Mouse (Mus musculus) embryonic facial prominence, embryonic 15.5 days (tissue): Measurements from ENCODE around the gene Gpbp1l1. TPM values are rescaled to one million over a fixed set of nuclear protein-coding genes. Genes with fewer than 3 reads are reported as not detected.
A peak's percentile ranks its signal among the peaks of the same experiment; 100 is the strongest.

Source experiments
- ATAC-seq: fragments of 200-750 bp; cut with Nextera tagmentation; 2 replicates; pipeline ENCODE4 v1.8.0; 2017; ENCODE audit warnings: low read depth, moderate TSS enrichment; ENCODE audit not compliant: insufficient number of reproducible peaks, low FRiP score, low TSS enrichment
- H3K27ac ChIP-seq: fragments of 300-500 bp; sonication (generic); replicated peaks from 2 replicates; pipeline ENCODE4 v1.5.1; 2015; ENCODE audit warnings: mild to moderate bottlenecking, inconsistent platforms
- H3K27me3 ChIP-seq: fragments of 300-500 bp; sonication (generic); 2 replicates; pipeline ENCODE4 v1.6.1; 2015; ENCODE audit warnings: inconsistent platforms
- H3K36me3 ChIP-seq: fragments of 300-500 bp; sonication (generic); 2 replicates; pipeline ENCODE4 v1.6.1; 2015; ENCODE audit warnings: mild to moderate bottlenecking, inconsistent platforms
- H3K4me1 ChIP-seq: fragments of 300-500 bp; sonication (generic); 2 replicates; pipeline ENCODE4 v1.6.1; 2015; ENCODE audit warnings: inconsistent platforms
- H3K4me2 ChIP-seq: fragments of 300-500 bp; sonication (generic); replicated peaks from 2 replicates; pipeline ENCODE4 v1.6.1; 2015; ENCODE audit warnings: mild to moderate bottlenecking, inconsistent platforms
- H3K4me3 ChIP-seq: fragments of 300-500 bp; sonication (generic); replicated peaks from 2 replicates; pipeline ENCODE4 v1.5.1; 2015; ENCODE audit warnings: mild to moderate bottlenecking, inconsistent platforms
- H3K9ac ChIP-seq: fragments of 300-500 bp; sonication (generic); 2 replicates; pipeline ENCODE4 v1.6.1; 2015; ENCODE audit warnings: inconsistent platforms
- H3K9me3 ChIP-seq: fragments of 300-500 bp; sonication (generic); replicated peaks from 2 replicates; pipeline ENCODE4 v1.6.1; 2016; ENCODE audit warnings: inconsistent platforms
- WGBS: fragments of 180-500 bp; shearing (Covaris S2); methylation state at CpG from one replicate; pipeline ENCODE4 v1.1.7; 2015; 5-methylcytosine and 5-hydroxymethylcytosine counted together
- polyA plus RNA-seq: library from polyadenylated mRNA; unstranded; fragments of >200 nt; fragmentation: Nextera tagmentation; extraction: Ambion mirVana; gene quantifications from 2 replicates; pipeline ENCODE4 v1.2.1, GENCODE M21; 2015

Gpbp1l1 gene
- polyA plus RNA-seq: 29.7 and 31.4 TPM in 2 replicates

DNA sequence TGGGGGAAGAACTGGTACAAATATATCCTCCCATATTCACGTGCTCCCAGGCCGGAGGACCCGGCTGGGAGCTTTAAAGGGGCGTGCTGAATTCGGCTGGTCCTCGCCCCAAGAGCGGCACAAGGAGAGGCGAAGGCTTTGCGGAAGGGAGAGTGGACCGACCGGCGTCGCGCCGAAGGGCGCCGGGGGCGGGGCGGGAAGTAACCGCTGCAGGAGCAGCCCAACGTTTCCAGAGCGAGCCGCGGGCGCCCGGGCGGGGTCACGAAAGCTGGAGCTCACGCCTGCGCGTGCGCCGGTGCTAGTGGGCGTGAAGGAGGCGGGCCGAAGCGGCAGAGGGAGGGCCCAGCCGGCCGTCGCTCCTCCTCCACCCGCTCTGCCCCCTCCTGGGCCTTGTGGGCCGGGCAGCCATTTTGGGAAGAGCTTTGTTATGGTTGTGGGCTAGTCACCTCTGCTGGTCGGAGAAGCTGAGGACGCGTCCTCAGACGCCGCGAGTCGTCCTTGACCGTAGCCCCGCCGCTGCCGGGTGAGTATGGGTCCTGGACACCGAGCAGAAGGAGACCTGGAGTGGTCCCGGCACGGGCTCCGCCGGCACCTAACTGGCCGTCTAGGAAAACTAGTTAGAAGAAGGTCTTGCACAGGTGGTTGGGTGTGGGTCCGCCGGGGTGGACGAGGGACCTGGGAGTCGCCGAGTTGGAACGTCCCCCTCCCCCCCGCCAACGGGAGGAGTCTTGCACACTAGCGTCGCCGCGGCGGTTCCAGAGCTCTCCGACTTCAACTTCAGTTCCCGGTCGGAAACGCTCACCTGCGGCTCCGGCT is at the start of gene Gpbp1l1:
Gene Gpbp1l1, plus strand, starts transcription at position 353 of the 816 bp plus-strand sequence.
- H3K9ac ChIP-seq: peak within 1 kb of the TSS; percentile 75
- H3K27me3 ChIP-seq: no peaks in the 10 kb centered on the region
- H3K27ac ChIP-seq: peak within 1 kb of the TSS; percentile 98
- no peaks in the 10 kb centered on the region for H3K4me1 ChIP-seq
- no peaks in the 10 kb centered on the region for H3K9me3 ChIP-seq
- peaks cover 11% of the 10 kb centered on the region for H3K36me3 ChIP-seq
- ATAC-seq: peak; percentile 98
- WGBS: under 1% methylated on average over 76 of the region's 78 CpGs
- H3K4me3 ChIP-seq: peak within 1 kb of the TSS; percentile 76
- peak within 1 kb of the TSS; percentile 89 for H3K4me2 ChIP-seq

DNA sequence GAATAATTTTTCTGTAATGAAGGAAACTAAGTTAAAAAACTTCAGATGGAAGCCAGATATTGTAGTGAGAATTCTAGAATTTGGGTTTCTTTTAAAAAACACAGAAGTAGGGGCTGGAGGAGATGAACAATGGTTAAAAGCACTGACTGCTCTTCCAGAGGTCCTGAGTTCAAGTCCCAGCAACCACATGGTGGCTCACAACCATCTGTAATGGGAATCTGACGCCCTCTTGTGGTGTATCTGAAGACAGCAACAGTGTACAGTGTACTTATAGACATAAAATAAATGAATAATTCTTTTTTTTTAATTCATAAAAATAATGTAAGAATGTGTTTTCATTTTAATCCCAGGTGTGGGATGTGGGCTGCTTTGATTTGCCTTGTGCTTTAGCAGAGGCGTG is 26.3 kb upstream of the Gpbp1l1 start:
- no peak overlapping the region for H3K27ac ChIP-seq
- no peaks in the 10 kb centered on the region for H3K27me3 ChIP-seq
- no peak overlapping the region for H3K9ac ChIP-seq
- no peak overlapping the region for H3K4me3 ChIP-seq
- peaks cover 16% of the 10 kb centered on the region for H3K36me3 ChIP-seq
- no peak for ATAC-seq
- no peak overlapping the region for H3K4me2 ChIP-seq
- no peaks in the 10 kb centered on the region for H3K9me3 ChIP-seq
- H3K4me1 ChIP-seq: no peaks in the 10 kb centered on the region
- WGBS: 67% methylated on average over 2 of the region's 2 CpGs

DNA sequence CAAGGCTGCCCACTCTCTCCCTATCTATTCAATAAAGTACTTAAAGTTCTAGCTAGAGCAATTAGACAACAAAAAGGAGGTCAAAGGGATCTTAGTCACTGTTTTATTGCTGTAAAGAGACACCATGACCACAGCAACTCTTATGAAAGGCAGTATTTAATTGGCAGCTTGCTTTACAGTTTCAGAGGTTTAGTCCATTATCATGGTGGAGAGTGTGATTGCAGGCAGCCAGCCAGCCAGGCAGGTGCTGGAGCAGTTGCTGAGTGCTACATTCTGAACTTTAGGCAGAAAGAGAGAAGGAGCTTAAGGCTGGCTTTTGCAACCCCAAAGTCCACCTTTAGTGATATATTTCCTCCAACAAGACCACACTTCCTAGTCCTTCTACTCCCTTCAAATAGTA is 21.1 kb upstream of the Gpbp1l1 start:
- Histone ChIP-seq H3K36me3 (peaks cover 20% of the 10 kb centered on the region; the same call in 1 of the 2 replicates), H3K27ac (no peak overlapping the region), H3K27me3 (no peaks in the 10 kb centered on the region), H3K4me1 (no peaks in the 10 kb centered on the region), H3K9me3 (no peaks in the 10 kb centered on the region), H3K4me3 (no peak overlapping the region), H3K4me2 (no peak overlapping the region), H3K9ac (no peak overlapping the region)
- ATAC-seq: no peak

DNA sequence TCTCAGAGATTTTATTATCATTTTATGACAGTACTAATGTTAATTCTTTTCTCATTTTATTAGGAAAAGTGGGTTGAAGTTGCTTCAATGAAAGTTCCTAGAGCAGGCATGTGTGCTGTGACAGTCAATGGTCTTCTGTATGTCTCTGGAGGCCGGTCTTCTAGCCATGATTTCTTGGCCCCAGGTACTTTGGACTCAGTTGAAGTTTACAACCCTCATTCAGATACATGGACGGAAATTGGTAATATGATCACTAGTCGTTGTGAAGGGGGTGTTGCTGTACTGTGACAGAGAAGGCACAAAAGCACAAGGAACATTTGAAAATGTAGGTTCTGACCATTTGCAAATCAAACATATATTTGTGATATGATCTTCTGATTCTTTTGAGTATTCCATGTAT is 19.7 kb upstream of the Gpbp1l1 start:
- ATAC-seq: no peak
- no peaks in the 10 kb centered on the region for H3K4me1 ChIP-seq
- 85% methylated on average over 3 of the region's 3 CpGs for WGBS
- no peak overlapping the region for H3K9ac ChIP-seq
- no peak overlapping the region for H3K4me2 ChIP-seq
- no peak overlapping the region for H3K4me3 ChIP-seq
- H3K27ac ChIP-seq: no peak overlapping the region
- no peaks in the 10 kb centered on the region for H3K27me3 ChIP-seq
- no peaks in the 10 kb centered on the region for H3K9me3 ChIP-seq
- peaks cover 13% of the 10 kb centered on the region; the same call in 1 of the 2 replicates for H3K36me3 ChIP-seq

DNA sequence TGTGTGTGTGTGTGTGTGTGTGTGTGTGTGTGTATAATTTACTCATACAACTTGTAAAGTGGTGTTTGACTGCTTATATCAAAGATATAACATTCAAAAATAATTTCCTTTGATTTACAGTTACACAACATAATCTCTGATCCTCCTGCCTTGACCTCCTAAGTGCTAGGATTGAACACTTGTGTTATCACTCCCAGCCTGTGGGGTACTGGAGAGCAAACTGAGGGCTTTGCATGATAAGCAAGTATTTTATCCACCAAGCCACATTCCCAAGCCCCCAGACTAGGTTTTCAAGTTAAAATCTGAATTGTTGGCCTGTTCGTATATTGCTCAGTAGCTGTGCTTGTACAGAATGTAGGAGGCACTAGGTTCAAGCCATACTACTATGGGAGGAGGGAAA is 7.0 kb upstream of the Gpbp1l1 start:
- H3K27me3 ChIP-seq: no peaks in the 10 kb centered on the region
- no peak overlapping the region for H3K4me2 ChIP-seq
- no peak overlapping the region for H3K9ac ChIP-seq
- H3K27ac ChIP-seq: no peak overlapping the region
- no peaks in the 10 kb centered on the region for H3K4me1 ChIP-seq
- no peak overlapping the region for H3K4me3 ChIP-seq
- H3K9me3 ChIP-seq: no peaks in the 10 kb centered on the region
- WGBS: 89% methylated on average over 1 of the region's 1 CpGs
- no peak for ATAC-seq
- H3K36me3 ChIP-seq: peaks cover 15% of the 10 kb centered on the region

DNA sequence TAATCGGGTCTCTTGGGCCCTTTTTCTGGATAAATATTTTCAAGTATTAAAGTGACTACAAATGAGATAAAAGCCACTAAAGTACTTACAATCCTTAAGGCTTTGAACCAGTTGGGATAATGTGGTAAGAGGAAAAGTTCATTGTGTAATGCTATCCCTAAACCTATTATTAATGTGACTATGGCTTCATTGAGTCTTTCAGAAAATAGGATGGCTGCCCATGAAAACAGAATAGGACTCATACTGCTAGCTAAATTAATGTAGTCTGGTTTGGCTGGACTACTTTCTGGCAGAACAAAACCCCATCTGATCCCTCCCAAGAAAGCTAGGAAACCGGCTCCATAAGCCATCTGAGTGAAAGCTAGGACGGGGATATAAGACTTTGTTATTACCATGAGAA is 4.4 kb upstream of the Gpbp1l1 start:
- no peak overlapping the region for H3K9ac ChIP-seq
- no peaks in the 10 kb centered on the region for H3K27me3 ChIP-seq
- H3K4me2 ChIP-seq: no peak overlapping the region
- ATAC-seq: no peak
- H3K4me3 ChIP-seq: no peak overlapping the region
- WGBS: 85% methylated on average over 3 of the region's 3 CpGs
- no peaks in the 10 kb centered on the region for H3K4me1 ChIP-seq
- peaks cover 15% of the 10 kb centered on the region for H3K36me3 ChIP-seq
- H3K9me3 ChIP-seq: no peaks in the 10 kb centered on the region
- H3K27ac ChIP-seq: no peak overlapping the region

DNA sequence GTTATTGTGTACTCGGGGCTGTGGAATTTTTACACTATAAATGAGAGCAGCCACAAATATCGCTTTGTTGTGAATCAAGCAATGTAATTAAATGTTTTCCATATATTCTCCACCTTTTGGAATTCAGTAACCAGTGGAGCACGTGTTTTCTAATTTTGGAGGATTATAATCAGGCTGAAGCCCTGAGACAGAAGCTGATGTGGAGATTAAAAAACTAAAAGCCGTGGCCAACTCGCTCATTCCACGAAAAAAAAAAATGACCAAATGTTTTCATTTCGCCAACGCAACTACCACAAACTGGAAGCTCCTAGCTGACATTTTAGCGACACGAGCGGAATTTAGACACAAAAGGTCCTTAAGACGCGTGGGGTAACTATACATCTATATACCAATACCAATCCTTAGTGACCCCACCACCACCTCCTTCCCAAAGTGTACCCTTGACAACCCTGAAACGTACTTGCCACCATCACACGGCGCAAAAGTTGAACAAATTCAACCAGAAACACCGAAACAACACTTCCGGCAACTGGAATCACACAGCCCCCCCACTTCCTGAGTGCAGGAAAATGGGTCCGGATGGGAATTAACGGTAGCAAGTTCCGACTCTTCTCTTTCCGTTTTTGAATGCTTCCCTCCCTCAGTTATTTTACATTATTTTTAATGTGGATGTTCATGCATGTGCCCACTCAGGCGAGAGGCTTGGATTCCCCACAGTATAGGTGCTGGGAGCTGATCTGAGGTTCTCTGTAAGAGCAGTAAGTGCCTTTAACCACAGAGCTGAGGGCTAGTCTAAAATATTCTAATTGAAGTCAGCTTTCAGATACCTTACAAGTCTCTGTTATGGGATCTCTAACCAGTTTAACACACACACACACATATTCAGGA is 1.8 kb upstream of the Gpbp1l1 start, which contains the start of gene Tmem69:
Gene Tmem69, minus strand, starts transcription at position 524 of the 888 bp plus-strand sequence.
- WGBS: 2% methylated on average over 23 of the region's 23 CpGs
- peak within 1 kb of the TSS; percentile 76 for H3K4me3 ChIP-seq
- peak within 1 kb of the TSS; percentile 89 for H3K4me2 ChIP-seq
- no peaks in the 10 kb centered on the region for H3K27me3 ChIP-seq
- H3K36me3 ChIP-seq: peaks cover 15% of the 10 kb centered on the region
- peak within 1 kb of the TSS; percentile 69 for H3K9ac ChIP-seq
- no peaks in the 10 kb centered on the region for H3K4me1 ChIP-seq
- H3K27ac ChIP-seq: peak within 1 kb of the TSS; percentile 98
- no peaks in the 10 kb centered on the region for H3K9me3 ChIP-seq
- no peak for ATAC-seq

- Histone ChIP-seq H3K36me3 (peaks cover 15% of the 10 kb centered on the region), H3K9me3 (no peaks in the 10 kb centered on the region), H3K9ac (peak overlapping the region; percentile 69), H3K4me2 (peak overlapping the region; percentile 89), H3K27ac (peak overlapping the region; percentile 98), H3K4me3 (peak overlapping the region; percentile 76), H3K27me3 (no peaks in the 10 kb centered on the region), H3K4me1 (no peaks in the 10 kb centered on the region)
- under 1% methylated on average over 28 of the region's 28 CpGs for WGBS
- peak; percentile 93 for ATAC-seq
Observed at GRCm38 (mm10) chr4:116556561-116557305, 725 bp upstream of the Gpbp1l1 start.

- Histone ChIP-seq H3K36me3 (peaks cover 10% of the 10 kb centered on the region), H3K4me2 (peak overlapping the region; percentile 57)
- 3% methylated on average over 15 of the region's 15 CpGs for WGBS
Observed at GRCm38 (mm10) chr4:116558151-116558882, 859 bp downstream of the Gpbp1l1 start.

DNA sequence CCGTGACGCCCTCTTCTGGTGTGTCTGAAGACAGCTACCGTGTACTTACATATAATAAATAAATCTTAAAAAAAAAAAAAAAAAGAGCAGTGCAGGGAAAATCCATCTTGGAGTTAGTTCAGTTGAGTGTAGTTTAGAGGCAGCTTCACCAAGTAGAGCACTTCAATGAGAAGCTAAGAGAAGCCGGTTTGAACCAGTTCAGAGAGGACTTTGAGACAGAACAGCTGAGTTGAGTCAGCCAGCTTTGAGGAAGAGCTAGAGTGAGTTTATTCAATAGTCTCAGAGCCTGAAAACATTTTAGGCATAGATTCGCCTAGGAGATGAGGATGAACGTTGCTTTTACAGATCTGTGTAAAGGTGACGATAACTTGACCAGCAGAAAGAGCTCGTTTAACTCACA is 38.3 kb downstream of the Gpbp1l1 start:
- Histone ChIP-seq H3K4me1 (peaks cover 26% of the 10 kb centered on the region), H3K4me3 (no peak overlapping the region), H3K9ac (no peak overlapping the region), H3K27ac (no peak overlapping the region), H3K27me3 (no peaks in the 10 kb centered on the region), H3K9me3 (no peaks in the 10 kb centered on the region), H3K36me3 (peaks cover 35% of the 10 kb centered on the region), H3K4me2 (no peak overlapping the region)
- WGBS: 81% methylated on average over 8 of the region's 8 CpGs
- no peak for ATAC-seq

More at GRCm38 (mm10) chr4:116558151-116558882, 859 bp downstream of the Gpbp1l1 start:
- Histone ChIP-seq H3K4me1 (no peaks in the 10 kb centered on the region), H3K9ac (peak overlapping the region; percentile 75), H3K4me3 (peak overlapping the region; percentile 76), H3K9me3 (no peaks in the 10 kb centered on the region), H3K27me3 (no peaks in the 10 kb centered on the region), H3K27ac (peak overlapping the region; percentile 98)
- no peak for ATAC-seq
